Mouse (Mus musculus) bone marrow macrophage, adult 2 months (primary cell): ENCODE results near the gene Sfr1. TPM values are rescaled to one million over a fixed set of nuclear protein-coding genes. Genes with fewer than 3 reads are reported as not detected.

Experiments used
- H3K27ac ChIP-seq: 2 replicates; pipeline ENCODE4 v1.5.1; 2012; ENCODE audit warnings: low read depth, low read length; ENCODE audit not compliant: insufficient read depth
- H3K4me1 ChIP-seq: 2 replicates; pipeline ENCODE4 v1.6.1; 2012; ENCODE audit warnings: low read length; ENCODE audit not compliant: control insufficient read depth, insufficient read depth
- H3K4me3 ChIP-seq: 2 replicates; pipeline ENCODE4 v1.5.1; 2012; ENCODE audit warnings: mild to moderate bottlenecking, low read length, moderate library complexity; ENCODE audit not compliant: insufficient read depth
- CTCF ChIP-seq: IDR thresholded peaks from 2 replicates; pipeline ENCODE4 v1.5.1; 2012; ENCODE audit warnings: low read depth, mild to moderate bottlenecking, low read length, moderate library complexity
- POLR2A ChIP-seq: IDR thresholded peaks from 2 replicates; pipeline ENCODE4 v1.6.1; 2012; ENCODE audit warnings: mild to moderate bottlenecking, low read depth, low read length, borderline replicate concordance
- polyA plus RNA-seq: library from polyadenylated mRNA; stranded (reverse); fragments of >200 nt; gene quantifications from 2 replicates; pipeline ENCODE4 v1.2.4, GENCODE M21; 2012; ENCODE audit not compliant: missing spikeins, insufficient read depth, insufficient read length

Gene Sfr1
- polyA plus RNA-seq, 1 experiment, result 105 TPM

DNA sequence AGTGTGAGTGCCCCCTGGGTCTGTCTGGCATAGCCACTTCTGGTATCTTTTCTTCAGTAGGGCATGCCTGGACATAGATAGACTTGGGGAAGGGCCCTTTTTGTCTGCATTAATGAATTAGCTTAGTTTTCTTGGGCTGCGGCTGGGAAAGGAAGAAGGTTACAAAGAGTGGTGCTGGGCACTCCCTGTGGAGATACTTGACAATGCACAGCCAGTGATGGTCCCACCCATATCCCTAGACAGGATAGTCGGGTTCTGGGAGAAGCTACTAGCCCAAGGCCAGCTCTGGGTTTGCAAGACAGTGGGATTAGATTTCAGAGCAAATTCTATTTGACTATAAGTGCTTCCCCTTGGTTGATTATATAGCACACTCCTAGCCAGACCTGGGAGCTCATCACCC is 17.5 kb downstream of the Sfr1 start:
- Histone ChIP-seq H3K4me1 (no peaks in the 10 kb centered on the region), H3K27ac (no peak overlapping the region), H3K4me3 (no peak overlapping the region)
- TF ChIP-seq CTCF (no peak), POLR2A (no peak)

GRCm38 (mm10) chr19:47750391-47750790 is 18.9 kb downstream of the Sfr1 start:
- Histone ChIP-seq H3K4me1 (no peaks in the 10 kb centered on the region), H3K27ac (no peak overlapping the region), H3K4me3 (no peak overlapping the region)
- TF ChIP-seq POLR2A (no peak), CTCF (no peak)

DNA sequence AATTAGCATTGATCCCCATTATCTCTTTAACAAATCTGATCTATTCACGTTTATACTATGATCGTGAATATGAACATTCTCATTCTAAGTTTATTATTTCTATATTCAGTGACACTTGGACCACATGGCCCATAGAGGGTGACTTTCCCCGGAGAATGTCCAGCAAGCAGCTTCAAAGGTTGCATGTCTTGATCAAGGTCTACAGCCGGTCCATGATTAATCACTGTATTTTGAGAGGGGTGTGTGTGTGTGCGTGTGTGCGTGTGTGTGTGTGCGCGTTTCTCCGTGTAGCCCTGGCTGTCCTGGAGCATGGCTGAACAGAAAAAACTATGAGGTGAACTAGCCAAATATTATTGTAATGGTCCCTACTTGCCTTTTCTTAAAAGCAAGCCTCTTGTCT is 21.0 kb downstream of the Sfr1 start:
- H3K27ac ChIP-seq, result no peak overlapping the region
- H3K4me1 ChIP-seq, result no peaks in the 10 kb centered on the region
- H3K4me3 ChIP-seq, result no peak overlapping the region
- TF ChIP-seq POLR2A (no peak), CTCF (no peak)

DNA sequence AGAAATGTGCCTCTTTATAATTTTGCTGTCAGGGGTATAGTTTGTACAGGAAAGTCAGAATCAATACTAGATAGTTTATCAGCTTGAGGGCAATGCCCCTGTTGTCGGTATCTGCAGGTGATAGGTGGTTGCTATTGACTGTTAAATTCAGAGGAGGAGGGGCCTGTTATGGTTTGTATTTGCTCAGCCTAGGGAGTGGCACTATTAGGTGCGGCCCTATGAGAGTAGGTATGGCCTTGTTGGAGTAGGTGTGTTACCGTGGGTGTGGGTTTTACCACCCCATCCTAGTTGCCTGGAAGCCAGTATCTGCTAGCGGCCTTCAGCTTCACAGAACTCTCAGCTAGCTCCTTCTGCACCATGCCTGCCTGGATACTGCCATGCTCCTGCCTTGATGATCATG is 22.4 kb downstream of the Sfr1 start:
- TF ChIP-seq POLR2A, result no peak
- no peaks in the 10 kb centered on the region for H3K4me1 ChIP-seq
- no peak overlapping the region for H3K4me3 ChIP-seq
- no peak overlapping the region for H3K27ac ChIP-seq

DNA sequence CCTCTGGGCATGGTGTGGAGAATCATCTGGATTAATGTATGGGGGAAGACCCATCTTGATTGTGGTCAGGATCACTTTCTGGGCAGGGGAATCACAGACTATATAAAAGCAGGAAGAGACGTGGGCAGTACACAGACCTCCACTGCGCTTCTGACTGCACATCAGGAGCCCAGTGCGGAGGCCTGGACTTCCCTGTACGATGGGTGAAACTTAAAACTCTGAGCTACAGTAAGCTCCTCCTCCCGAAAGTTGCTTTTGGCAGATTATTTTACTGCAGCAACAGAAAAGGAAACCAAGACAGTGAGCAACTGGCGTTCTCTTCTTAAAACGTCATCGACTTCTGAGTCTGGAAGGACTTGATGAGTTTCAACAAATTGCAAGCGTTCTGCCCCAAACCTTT is 23.4 kb downstream of the Sfr1 start:
- no peak for TF ChIP-seq POLR2A
- no peak for TF ChIP-seq CTCF
- Histone ChIP-seq H3K4me3 (no peak overlapping the region), H3K27ac (no peak overlapping the region), H3K4me1 (no peaks in the 10 kb centered on the region)

- TF ChIP-seq CTCF (no peak), POLR2A (no peak)
- peak overlapping the region; percentile 28; the same call in 1 of the 2 replicates for H3K4me3 ChIP-seq
Observed at GRCm38 (mm10) chr19:47755625-47756024, 24.1 kb downstream of the Sfr1 start.

GRCm38 (mm10) chr19:47777847-47778246 is 46.4 kb downstream of the Sfr1 start:
- Histone ChIP-seq H3K4me1 (no peaks in the 10 kb centered on the region), H3K27ac (no peak overlapping the region), H3K4me3 (no peak overlapping the region)
- no peak for TF ChIP-seq CTCF
- no peak for TF ChIP-seq POLR2A

More at GRCm38 (mm10) chr19:47755625-47756024, 24.1 kb downstream of the Sfr1 start:
- no peak overlapping the region for H3K27ac ChIP-seq
- no peaks in the 10 kb centered on the region for H3K4me1 ChIP-seq

GRCm38 (mm10) chr19:47780145-47780544 is 48.7 kb downstream of the Sfr1 start:
- Histone ChIP-seq H3K4me3 (no peak overlapping the region), H3K4me1 (no peaks in the 10 kb centered on the region), H3K27ac (no peak overlapping the region)
- no peak for TF ChIP-seq POLR2A
- TF ChIP-seq CTCF, result no peak

- no peak overlapping the region for H3K4me3 ChIP-seq
- H3K4me1 ChIP-seq, result no peaks in the 10 kb centered on the region
- H3K27ac ChIP-seq, result no peak overlapping the region
- no peak for TF ChIP-seq CTCF
- no peak for TF ChIP-seq POLR2A
Observed at GRCm38 (mm10) chr19:47780972-47781371, 49.5 kb downstream of the Sfr1 start.

- Histone ChIP-seq H3K27ac (no peak overlapping the region), H3K4me3 (no peak overlapping the region), H3K4me1 (no peaks in the 10 kb centered on the region)
- TF ChIP-seq POLR2A (no peak), CTCF (no peak)
Observed at GRCm38 (mm10) chr19:47783898-47784297, 52.4 kb downstream of the Sfr1 start.

Other genes starting within 250 kb of the Sfr1 start
- gene Stn1, start 194.2 kb upstream of the Sfr1 start, polyA plus RNA-seq, result 20.6 and 22.5 TPM in 2 replicates
- 79.6 and 88.5 TPM in 2 replicates for gene Slk, start 152.0 kb upstream of the Sfr1 start, polyA plus RNA-seq
- gene Col17a1, start 39.6 kb upstream of the Sfr1 start, polyA plus RNA-seq, result not detected in 2 replicates
- gene Gsto1, start 123.3 kb downstream of the Sfr1 start, polyA plus RNA-seq, result 137 and 156 TPM in 2 replicates
- 0.71 and 0.97 TPM in 2 replicates for gene Gsto2, start 133.9 kb downstream of the Sfr1 start, polyA plus RNA-seq
- gene Cfap43, start 187.6 kb downstream of the Sfr1 start, polyA plus RNA-seq, result 0.25 TPM in 1 of 2 replicates, not detected in the other
- 7.9 and 8.3 TPM in 2 replicates for gene Itprip, start 187.6 kb downstream of the Sfr1 start, polyA plus RNA-seq
- not detected in 2 replicates for gene Cfap58, start 206.0 kb downstream of the Sfr1 start, polyA plus RNA-seq